Mouse (Mus musculus): ENCODE data around the gene Pcmt1. TPM values are rescaled to one million over a fixed set of nuclear protein-coding genes. Genes with fewer than 3 reads are reported as not detected.

Pcmt1 gene
- 36.5 and 39.8 TPM in 2 replicates for polyA plus RNA-seq (2012; ENCODE audit: low replicate concordance)

GRCm38 (mm10) chr10:7680731-7681301 lies at the start of gene Pcmt1, which contains the start of gene Lats1:
Gene Pcmt1 (minus strand): TSS chr10:7681136.
Gene Lats1 (plus strand): TSS chr10:7681214.

GRCm38 (mm10) chr10:7725751-7726500 lies 45.0 kb upstream of the Pcmt1 start, which contains the start of gene Katna1:
Gene Katna1 (plus strand): TSS chr10:7726000.

GRCm38 (mm10) chr10:7667342-7667802 lies 13.6 kb downstream of the Pcmt1 start, which contains the start of gene Nup43:
Gene Nup43 (plus strand): TSS chr10:7667503.

GRCm38 (mm10) chr10:7589592-7590233 lies 91.2 kb downstream of the Pcmt1 start, which contains the start of gene Lrp11:
Gene Lrp11 (plus strand): TSS chr10:7589800.

Other genes starting within 250 kb of the Pcmt1 start
- 0.22 and 0.54 TPM in 2 replicates for gene Ulbp1, start 207.5 kb downstream of the Pcmt1 start, polyA plus RNA-seq (2012; ENCODE audit: low replicate concordance)
- 1.8 and 2.1 TPM in 2 replicates for gene Lrp11, start 91.3 kb downstream of the Pcmt1 start, polyA plus RNA-seq (2012; ENCODE audit: low replicate concordance)
- 0.51 and 1.1 TPM in 2 replicates for gene Nup43, start 13.6 kb downstream of the Pcmt1 start, polyA plus RNA-seq (2012; ENCODE audit: low replicate concordance)
- gene Lats1, start 78 bp upstream of the Pcmt1 start, polyA plus RNA-seq (2012; ENCODE audit: low replicate concordance) = 7.2 and 8.8 TPM in 2 replicates
- gene Katna1, start 44.9 kb upstream of the Pcmt1 start, polyA plus RNA-seq (2012; ENCODE audit: low replicate concordance) = 0.93 and 2.3 TPM in 2 replicates
- gene Ginm1, start 111.7 kb upstream of the Pcmt1 start, polyA plus RNA-seq (2012; ENCODE audit: low replicate concordance) = 18.7 and 20.9 TPM in 2 replicates
- gene Ppil4, start 111.8 kb upstream of the Pcmt1 start, polyA plus RNA-seq (2012; ENCODE audit: low replicate concordance) = 0.89 and 8.2 TPM in 2 replicates
- gene Zc3h12d, start 151.3 kb upstream of the Pcmt1 start, polyA plus RNA-seq (2012; ENCODE audit: low replicate concordance) = 21.7 and 32.1 TPM in 2 replicates

All from hematopoietic multipotent progenitor cell, adult 10-12 weeks (in vitro differentiated cells).